Mouse (Mus musculus) heart, adult 2 months (tissue): ENCODE measurements at regions not wholly inside any gene's neighbourhood (a gene's known extent, or its start where the extent isn't known, plus 50 kb on each side); places are given as distances from the start of the nearest gene placed in this dataset.

Experiments
- CTCF ChIP-seq: fragments of 200-600 bp; IDR thresholded peaks from 2 replicates; pipeline ENCODE4 v1.8.1; 2022; ENCODE audit warnings: antibody characterized with exemption, mild to moderate bottlenecking, moderate library complexity
- EP300 ChIP-seq: fragments of 200-500 bp; IDR thresholded peaks from 2 replicates; pipeline ENCODE4 v1.6.1; 2011; ENCODE audit warnings: low read depth, low read length, control low read depth; ENCODE audit not compliant: insufficient read depth
- POLR2A ChIP-seq: fragments of 200-500 bp; IDR thresholded peaks from 2 replicates; pipeline ENCODE4 v1.6.1; 2011; ENCODE audit warnings: mild to moderate bottlenecking, low read depth, low read length, control low read depth; ENCODE audit not compliant: insufficient read depth

DNA sequence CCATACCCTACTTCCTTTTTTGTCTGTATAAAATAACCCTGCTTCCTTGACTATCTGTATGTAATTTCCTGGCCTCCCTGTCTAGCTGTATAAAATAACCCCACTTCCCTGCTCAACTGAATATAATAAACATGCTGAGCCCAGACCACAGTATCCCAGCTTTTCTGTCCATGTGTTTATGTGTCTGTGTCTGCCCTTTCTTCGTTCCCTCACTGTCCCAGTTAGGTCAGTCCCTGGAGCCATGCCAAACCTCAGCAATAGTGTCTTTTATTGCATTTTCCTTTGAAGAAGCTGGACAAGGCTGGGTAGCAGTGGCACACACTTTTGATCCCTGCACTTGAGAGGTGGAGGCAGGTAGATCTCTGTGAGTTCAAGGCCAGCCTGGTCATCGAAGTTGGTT, 198.0 kb upstream of the Tac1 start:
- no peak for TF ChIP-seq POLR2A
- TF ChIP-seq CTCF, result no peak
- TF ChIP-seq EP300, result no peak
